Mouse (Mus musculus) ES-Bruce4 (cell line): ENCODE results near the gene 1520401A03Rik.

ENCODE experiments used
- CTCF ChIP-seq: IDR thresholded peaks from one replicate; pipeline ENCODE4 v1.8.1; 2011; ENCODE audit warnings: low read depth, low read length
- EP300 ChIP-seq: IDR thresholded peaks from 2 replicates; pipeline ENCODE4 v1.6.1; 2011; ENCODE audit warnings: low read depth, low read length; ENCODE audit not compliant: insufficient read depth
- POLR2A ChIP-seq: IDR thresholded peaks from one replicate; pipeline ENCODE4 v1.8.1; 2011; ENCODE audit warnings: low read length; ENCODE audit not compliant: insufficient read depth

DNA sequence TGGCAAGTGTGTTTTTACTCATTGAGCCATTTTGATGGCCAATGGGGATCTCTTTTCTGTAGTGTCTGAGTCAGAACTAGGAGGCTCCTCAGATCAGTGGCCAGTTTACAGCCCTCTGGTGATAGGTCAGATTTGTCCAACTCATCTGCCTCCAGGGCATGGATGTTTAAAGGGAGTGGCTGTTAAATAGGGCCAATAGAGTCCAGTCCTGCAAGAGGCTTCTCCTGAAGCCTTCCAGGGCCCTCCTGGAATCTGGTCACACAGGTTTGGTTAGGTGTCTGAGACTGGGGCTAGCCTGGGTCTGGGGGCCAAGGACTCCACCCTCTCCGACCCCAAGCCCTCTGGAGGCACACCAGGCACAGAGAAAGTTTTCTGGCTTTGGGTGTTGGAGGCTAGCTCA lies 28.1 kb downstream of the 1520401A03Rik start:
- no peak for TF ChIP-seq CTCF
- TF ChIP-seq POLR2A, result no peak
- peak; percentile 92 for TF ChIP-seq EP300
